Mouse (Mus musculus): ENCODE measurements at regions not wholly inside any gene's neighbourhood (a gene's known extent, or its start where the extent isn't known, plus 50 kb on each side); places are given as distances from the start of the nearest gene placed in this dataset.

- peak; percentile 68; the same call in 1 of the 2 replicates for TF ChIP-seq CTCF (IDR thresholded peaks at IDR 0.05; ENCODE audit: extremely low read depth, insufficient read depth, insufficient read length, insufficient replicate concordance)
- TF ChIP-seq POLR2A (IDR thresholded peaks at IDR 0.05; ENCODE audit: low read depth, low read length): no peak
Observed at GRCm38 (mm10) chr2:131416482-131416881, 63.8 kb upstream of the Rnf24 start.
